Mouse (Mus musculus): ENCODE measurements at regions not wholly inside any gene's neighbourhood (a gene's known extent, or its start where the extent isn't known, plus 50 kb on each side); places are given as distances from the start of the nearest gene placed in this dataset.

DNA sequence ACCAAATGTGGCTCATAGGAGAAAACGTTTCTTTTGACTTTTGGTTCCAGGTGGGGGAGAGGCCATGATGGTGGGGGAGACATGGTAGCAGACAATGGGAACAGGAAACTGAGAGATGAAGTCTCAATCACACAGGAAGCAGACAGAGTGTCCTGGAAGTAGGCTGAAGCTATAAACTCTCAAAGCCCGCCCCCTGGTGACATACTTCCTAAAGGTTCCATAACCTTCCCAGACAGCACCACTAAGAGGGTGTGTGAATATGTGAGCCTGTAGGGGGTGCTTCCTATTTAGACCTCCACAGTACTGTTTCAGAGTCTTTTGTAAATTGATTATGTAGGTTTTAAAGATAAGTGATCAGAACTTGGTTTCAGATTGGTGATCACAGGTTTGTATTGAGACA is 284.1 kb upstream of the Slc30a5 start:
- DNase-seq (ENCODE audit: low spot score), result no peak

DNA sequence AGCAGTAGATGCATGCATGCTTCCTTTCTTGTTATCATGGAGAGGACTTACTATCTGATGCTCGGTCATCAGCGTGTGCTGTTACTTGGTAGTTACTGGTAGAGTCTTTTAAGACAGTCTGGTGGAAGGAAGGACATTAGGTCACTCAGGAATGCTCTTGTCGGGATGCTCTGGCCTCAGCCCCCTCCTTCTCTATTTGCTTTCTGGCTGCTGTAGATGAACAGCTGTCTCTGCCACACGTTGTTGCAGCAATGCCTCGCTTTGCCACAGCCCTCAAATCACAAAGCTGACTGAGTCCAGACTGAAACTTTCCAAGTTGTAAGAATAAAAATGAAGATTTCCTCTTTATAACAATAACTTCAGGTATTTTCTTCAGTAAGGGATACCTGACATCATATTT is 282.1 kb upstream of the Slc30a5 start:
- no peak for DNase-seq (ENCODE audit: low spot score)

- DNase-seq (ENCODE audit: low spot score), result no peak
These were observed 278.9 kb upstream of the Slc30a5 start for GRCm38 (mm10) chr13:101112176-101112575.

DNA sequence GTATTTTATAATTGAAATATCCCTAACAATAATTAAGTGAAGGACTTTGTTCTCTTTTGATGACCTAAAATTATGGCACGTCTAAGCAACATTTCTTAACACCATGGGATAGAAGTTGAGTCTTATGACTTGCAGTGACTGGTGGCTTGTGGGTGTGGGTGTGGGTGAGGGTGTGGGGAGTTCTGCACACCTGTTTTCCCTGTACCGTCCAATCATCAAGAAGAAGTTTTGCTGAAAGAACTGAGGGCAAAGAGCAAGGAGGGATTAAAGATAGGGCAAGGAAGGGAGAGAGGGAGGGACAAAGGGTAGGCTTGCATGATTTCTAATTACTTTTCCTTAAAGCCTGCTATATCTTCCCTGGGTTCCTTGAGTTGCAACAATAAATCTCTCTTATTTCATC is 278.5 kb upstream of the Slc30a5 start:
- no peak for DNase-seq (ENCODE audit: low spot score)

DNA sequence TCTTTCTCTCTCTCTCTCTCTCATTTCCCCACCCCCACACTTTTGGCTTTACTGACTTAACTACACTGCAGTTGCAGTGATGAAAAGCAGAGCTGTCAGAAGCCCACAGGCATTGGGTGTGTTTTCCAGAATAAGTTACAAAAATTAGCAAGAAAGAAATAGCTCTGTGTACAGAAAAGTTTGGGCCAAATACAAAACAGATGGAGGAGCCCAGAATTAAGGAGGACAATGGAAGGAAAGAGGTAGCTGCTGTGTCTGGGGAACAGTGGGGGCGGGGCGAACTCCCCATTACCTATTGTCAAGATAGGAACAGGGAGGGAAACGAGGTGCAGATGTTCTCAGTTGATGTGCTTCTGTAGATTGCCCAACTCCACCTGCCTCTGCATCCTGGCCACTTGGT is 267.4 kb upstream of the Slc30a5 start:
- no peak for DNase-seq (ENCODE audit: low spot score)

GRCm38 (mm10) chr13:101096856-101097255 is 263.6 kb upstream of the Slc30a5 start:
- DNase-seq (ENCODE audit: low spot score), result no peak

- DNase-seq (ENCODE audit: low spot score), result no peak
These were observed 263.0 kb upstream of the Slc30a5 start for GRCm38 (mm10) chr13:101096221-101096620.

GRCm38 (mm10) chr13:101095057-101095831 is 262.0 kb upstream of the Slc30a5 start:
- no peak for DNase-seq (ENCODE audit: low spot score)

- DNase-seq (ENCODE audit: low spot score), result no peak
These were observed 259.5 kb upstream of the Slc30a5 start for GRCm38 (mm10) chr13:101092743-101093131.

- peak; percentile 55 for DNase-seq (ENCODE audit: low spot score)
These were observed 259.0 kb upstream of the Slc30a5 start for GRCm38 (mm10) chr13:101092033-101092742.

- no peak for DNase-seq (ENCODE audit: low spot score)
These were observed 252.0 kb upstream of the Slc30a5 start for GRCm38 (mm10) chr13:101085182-101085581.

GRCm38 (mm10) chr13:101084193-101084592 is 251.0 kb upstream of the Slc30a5 start:
- no peak for DNase-seq (ENCODE audit: low spot score)

DNA sequence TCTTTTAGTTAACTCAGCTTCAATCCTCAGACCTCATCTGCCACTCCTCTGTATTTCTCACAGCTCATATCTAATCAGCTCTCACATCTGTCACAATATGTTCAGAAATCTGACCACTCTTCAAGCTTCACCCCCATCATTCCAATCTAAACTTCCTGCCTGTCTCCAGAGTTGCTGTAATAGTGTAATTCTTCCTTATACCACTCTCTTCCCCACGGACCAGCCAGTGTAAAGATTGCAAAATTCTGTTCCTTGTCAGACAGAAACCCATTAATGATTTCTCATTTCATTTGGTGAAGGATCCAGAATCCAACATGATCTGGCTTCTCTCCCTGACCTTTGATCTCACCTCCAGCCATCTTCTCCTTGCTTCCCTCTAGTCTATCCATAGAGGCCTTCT is 250.2 kb upstream of the Slc30a5 start:
- no peak for DNase-seq (ENCODE audit: low spot score)

- no peak for DNase-seq (ENCODE audit: low spot score)
These were observed 235.3 kb upstream of the Slc30a5 start for GRCm38 (mm10) chr13:101068489-101068888.

- no peak for DNase-seq (ENCODE audit: low spot score)
These were observed 229.4 kb upstream of the Slc30a5 start for GRCm38 (mm10) chr13:101062582-101062981.

DNA sequence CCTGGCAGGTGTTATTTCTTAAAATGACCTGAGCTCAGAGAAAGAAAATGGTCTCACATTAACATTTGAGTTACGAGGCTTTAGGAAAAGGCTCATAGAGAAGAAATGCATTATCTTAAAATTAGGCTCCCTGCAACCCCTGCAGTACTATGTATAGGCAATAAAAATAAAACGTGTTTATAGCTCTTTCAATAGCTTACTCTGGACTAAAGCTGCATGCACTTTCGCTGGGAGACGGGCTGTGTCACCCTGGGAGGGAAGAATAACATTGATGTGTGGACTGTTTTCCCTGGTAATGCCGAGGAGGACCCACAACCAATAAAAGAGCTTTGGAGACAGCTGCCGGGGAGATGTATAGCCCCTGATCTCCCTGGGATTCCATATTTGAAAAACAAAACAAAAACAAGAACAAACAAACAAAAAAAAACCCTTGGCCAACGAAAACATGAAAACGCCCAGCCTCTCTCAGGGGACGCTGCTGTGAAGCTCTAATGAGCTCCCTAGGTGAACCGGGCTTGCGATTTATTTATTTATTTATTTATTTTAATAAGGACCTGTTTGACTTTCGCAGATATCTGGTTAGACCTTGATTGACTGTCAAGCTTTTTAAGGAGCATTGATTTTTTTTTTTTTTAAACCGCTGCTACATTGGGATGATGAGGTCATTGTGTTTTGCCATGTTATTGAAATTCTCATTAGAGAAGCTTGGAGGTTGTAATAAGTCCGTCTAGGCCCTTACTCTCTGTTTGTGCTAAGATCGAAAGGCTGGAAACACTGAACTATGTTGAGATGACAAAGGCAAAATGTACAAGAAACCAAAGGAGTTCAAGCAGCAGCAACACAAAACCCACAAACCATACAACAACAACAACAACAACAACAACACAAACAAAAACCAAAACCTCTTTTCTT is 228.3 kb upstream of the Slc30a5 start:
- no peak for DNase-seq (ENCODE audit: low spot score)

DNA sequence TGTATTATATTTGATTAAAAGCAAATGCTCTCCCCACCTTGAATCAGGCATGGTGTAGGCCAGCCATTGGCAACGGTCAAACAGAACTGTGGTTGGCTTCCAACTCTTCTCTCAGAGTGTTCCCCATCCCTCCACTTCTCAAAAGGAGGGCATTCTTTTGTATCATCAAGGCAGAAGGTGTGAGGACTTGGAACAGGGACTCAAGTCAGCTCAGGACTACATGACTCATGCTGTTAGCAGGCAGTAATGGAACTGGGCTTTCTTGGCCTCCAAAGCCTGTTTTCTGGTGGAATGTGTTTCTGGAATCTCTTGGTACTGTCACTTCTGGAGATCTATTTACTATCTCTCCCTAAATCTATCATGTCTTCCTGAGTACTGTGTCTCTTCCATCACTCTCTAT is 216.3 kb upstream of the Slc30a5 start:
- DNase-seq (ENCODE audit: low spot score), result no peak

DNA sequence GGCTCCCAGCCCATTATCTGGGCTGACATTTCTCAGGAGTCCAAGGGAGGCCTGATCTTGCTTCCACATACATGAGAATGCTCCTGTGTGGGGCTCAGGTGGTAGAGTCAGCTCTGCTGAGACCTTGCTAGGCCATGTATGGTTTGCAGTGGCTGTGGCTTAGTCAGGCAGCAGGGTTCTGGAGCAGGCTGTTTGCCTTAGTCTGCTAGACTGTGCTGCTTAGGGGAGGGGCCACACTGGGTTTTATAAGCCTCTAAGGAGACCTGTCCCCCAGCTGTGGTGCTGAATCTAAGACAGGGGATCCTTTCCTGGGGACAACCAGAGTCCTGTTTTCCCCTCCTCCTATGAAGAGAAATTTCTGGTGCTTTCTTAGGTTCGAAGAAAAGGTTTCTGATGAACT is 199.4 kb upstream of the Slc30a5 start:
- peak; percentile 44 for DNase-seq (ENCODE audit: low spot score)

GRCm38 (mm10) chr13:101026043-101026442 is 192.8 kb upstream of the Slc30a5 start:
- no peak for DNase-seq (ENCODE audit: low spot score)

GRCm38 (mm10) chr13:101025488-101025887 is 192.3 kb upstream of the Slc30a5 start:
- DNase-seq (ENCODE audit: low spot score), result no peak

GRCm38 (mm10) chr13:101024971-101025370 is 191.7 kb upstream of the Slc30a5 start:
- DNase-seq (ENCODE audit: low spot score), result no peak

- no peak for DNase-seq (ENCODE audit: low spot score)
These were observed 186.0 kb upstream of the Slc30a5 start for GRCm38 (mm10) chr13:101019272-101019676.

- DNase-seq (ENCODE audit: low spot score), result no peak
These were observed 183.8 kb upstream of the Slc30a5 start for GRCm38 (mm10) chr13:101017041-101017440.
